Mouse (Mus musculus): ENCODE results near the gene Cpeb2.

DNA sequence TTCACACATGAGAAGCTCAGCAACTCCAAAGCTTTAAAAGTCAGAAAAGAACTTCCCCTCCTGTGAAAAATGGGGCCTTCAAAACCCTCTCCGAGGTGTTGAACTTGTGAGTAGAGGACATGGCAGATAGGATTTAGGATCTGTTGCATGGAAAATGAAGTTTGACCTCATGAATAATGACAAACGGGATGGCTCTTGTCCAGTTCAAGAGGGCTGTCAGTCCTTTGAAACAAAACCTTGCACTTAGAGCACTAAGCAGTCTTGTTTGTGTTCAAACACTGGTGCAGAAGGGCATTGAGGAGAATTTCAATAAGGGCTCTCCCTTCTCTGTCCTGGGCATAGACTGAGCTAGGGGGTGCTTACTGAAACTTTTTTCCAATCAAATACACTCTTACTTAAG lies 1.9 kb upstream of the Cpeb2 start:
- TF ChIP-seq CTCF (IDR thresholded peaks at IDR 0.05; ENCODE audit: borderline replicate concordance, control insufficient read depth, extremely low read depth, insufficient read depth, low read length, poor library complexity) (no peak), POLR2A (IDR thresholded peaks at IDR 0.05; ENCODE audit: control insufficient read depth, extremely low read depth, insufficient read depth, low read length, poor library complexity) (no peak)

All from thymus, adult 2 months (tissue).